Mouse (Mus musculus) hindbrain, embryonic 16.5 days (tissue): ENCODE measurements around the gene Kirrel2. TPM values are rescaled to one million over a fixed set of nuclear protein-coding genes. Genes with fewer than 3 reads are reported as not detected.

Experiments
- ATAC-seq: fragments of 200-750 bp; cut with Nextera tagmentation; 2 replicates; pipeline ENCODE4 v1.8.0; 2017; ENCODE audit warnings: moderate TSS enrichment, moderate library complexity
- H3K27ac ChIP-seq: fragments of 300-500 bp; sonication (generic); 2 replicates; pipeline ENCODE4 v1.5.1; 2014; ENCODE audit warnings: low read depth, mild to moderate bottlenecking, control low read depth, low read length, moderate library complexity
- H3K27me3 ChIP-seq: fragments of 300-500 bp; sonication (generic); replicated peaks from 2 replicates; pipeline ENCODE4 v1.6.1; 2014; ENCODE audit warnings: low read length; ENCODE audit not compliant: control insufficient read depth, insufficient read depth
- H3K36me3 ChIP-seq: fragments of 300-500 bp; sonication (generic); 2 replicates; pipeline ENCODE4 v1.6.1; 2014; ENCODE audit warnings: mild to moderate bottlenecking, low read length, moderate library complexity, mixed read lengths; ENCODE audit not compliant: control insufficient read depth, insufficient read depth
- H3K4me1 ChIP-seq: fragments of 300-500 bp; sonication (generic); 2 replicates; pipeline ENCODE4 v1.6.1; 2014; ENCODE audit warnings: low read depth, low read length; ENCODE audit not compliant: control insufficient read depth, insufficient read depth
- H3K4me2 ChIP-seq: fragments of 300-500 bp; sonication (generic); 2 replicates; pipeline ENCODE4 v1.6.1; 2014; ENCODE audit warnings: mild to moderate bottlenecking, low read length, control low read depth, moderate library complexity
- H3K4me3 ChIP-seq: fragments of 300-500 bp; sonication (generic); 2 replicates; pipeline ENCODE4 v1.5.1; 2014; ENCODE audit warnings: mild to moderate bottlenecking, low read length, control low read depth, moderate library complexity
- H3K9ac ChIP-seq: fragments of 300-500 bp; sonication (generic); 2 replicates; pipeline ENCODE4 v1.6.1; 2014; ENCODE audit warnings: low read depth, mild to moderate bottlenecking, control low read depth, low read length, moderate library complexity
- H3K9me3 ChIP-seq: fragments of 300-500 bp; sonication (generic); 2 replicates; pipeline ENCODE4 v1.6.1; 2014; ENCODE audit warnings: mild to moderate bottlenecking, low read length, moderate library complexity; ENCODE audit not compliant: control insufficient read depth
- WGBS: fragments of 180-500 bp; shearing (Covaris S2); extraction: QIAGEN DNeasy Blood & Tissue Kit; methylation state at CpG from one replicate; pipeline ENCODE4 v1.1.7; 2014; 5-methylcytosine and 5-hydroxymethylcytosine counted together
- polyA plus RNA-seq: library from polyadenylated mRNA; unstranded; fragments of >200 nt; fragmentation: Nextera tagmentation; extraction: Ambion mirVana; gene quantifications from 2 replicates; pipeline ENCODE4 v1.2.1, GENCODE M21; 2015

Gene Kirrel2
- polyA plus RNA-seq, 1 experiment from 2014 or later, result 3.0 TPM

DNA sequence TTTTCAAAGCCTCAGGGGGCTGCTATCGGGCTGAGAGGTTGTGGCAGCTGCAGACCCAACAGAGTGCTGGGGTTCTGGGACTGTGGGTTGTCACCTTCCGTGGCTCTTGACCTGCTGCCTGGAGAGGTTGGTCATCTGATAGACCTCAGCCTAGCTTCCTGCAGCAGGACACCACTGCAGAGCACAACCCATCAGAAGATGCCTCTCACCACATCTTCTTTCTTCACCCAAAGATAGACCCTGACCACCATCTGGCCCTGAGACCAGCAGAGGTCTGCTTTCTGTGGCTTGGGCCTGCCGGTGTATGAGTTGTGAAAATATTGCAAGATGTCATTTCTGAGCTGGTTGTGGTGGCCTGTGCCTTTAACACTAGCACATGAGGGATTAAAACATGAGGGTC, 46.5 kb downstream of the Kirrel2 start:
- 82% methylated on average over 3 of the region's 3 CpGs for WGBS

DNA sequence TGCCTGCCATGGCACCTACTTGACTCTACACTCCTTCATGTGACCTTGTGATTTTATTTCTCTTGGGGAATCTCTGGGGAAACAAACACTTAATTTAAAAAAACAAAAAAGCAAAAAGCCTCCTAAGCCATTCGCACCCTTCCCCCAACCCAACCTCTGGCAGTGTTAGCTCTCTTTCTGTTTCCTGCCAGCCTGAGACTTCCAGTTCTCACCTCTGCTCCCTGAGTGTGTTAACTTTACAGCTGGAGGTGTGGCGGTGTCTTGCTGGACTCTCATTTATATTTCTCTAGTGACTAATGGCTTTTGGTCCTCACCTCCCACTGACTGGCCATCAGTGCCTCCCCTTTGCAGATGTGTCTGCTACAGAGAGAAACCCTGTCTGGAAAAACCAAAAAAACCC, 47.7 kb downstream of the Kirrel2 start:
- WGBS, result 85% methylated on average over 2 of the region's 2 CpGs
- no peaks in the 10 kb centered on the region for H3K4me1 ChIP-seq
- no peak for ATAC-seq
- no peaks in the 10 kb centered on the region for H3K9me3 ChIP-seq
- no peak overlapping the region for H3K9ac ChIP-seq
- no peaks in the 10 kb centered on the region for H3K27me3 ChIP-seq
- no peak overlapping the region for H3K4me3 ChIP-seq
- no peak overlapping the region for H3K27ac ChIP-seq
- H3K36me3 ChIP-seq, result no peaks in the 10 kb centered on the region
- H3K4me2 ChIP-seq, result no peak overlapping the region

More for the DNA sequence above, 46.5 kb downstream of the Kirrel2 start:
- Histone ChIP-seq H3K4me1 (no peaks in the 10 kb centered on the region), H3K4me2 (no peak overlapping the region), H3K36me3 (no peaks in the 10 kb centered on the region), H3K27ac (no peak overlapping the region), H3K9ac (no peak overlapping the region), H3K27me3 (no peaks in the 10 kb centered on the region), H3K9me3 (no peaks in the 10 kb centered on the region), H3K4me3 (no peak overlapping the region)
- no peak for ATAC-seq

DNA sequence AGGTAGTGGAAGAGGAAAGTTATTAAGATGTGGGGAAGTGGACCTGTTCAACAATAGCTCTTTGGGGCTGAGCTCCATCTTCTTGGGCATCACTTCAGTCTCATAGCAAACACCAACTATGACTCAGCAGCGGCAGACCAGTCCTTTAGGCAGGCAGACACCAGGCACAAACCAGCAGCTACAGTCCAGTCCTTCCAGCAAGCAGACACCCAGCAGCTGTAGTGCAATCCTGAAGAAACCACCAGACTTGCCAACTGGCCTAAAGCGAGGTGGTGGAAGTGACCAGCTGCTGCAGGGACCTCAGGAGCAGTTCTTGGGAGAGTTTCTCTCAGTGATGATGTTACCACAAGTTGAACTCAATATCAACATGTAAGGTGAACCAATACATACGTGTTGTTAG, 48.9 kb downstream of the Kirrel2 start:
- H3K4me3 ChIP-seq, result no peak overlapping the region
- H3K27me3 ChIP-seq, result no peaks in the 10 kb centered on the region
- no peak overlapping the region for H3K9ac ChIP-seq
- H3K9me3 ChIP-seq, result no peaks in the 10 kb centered on the region
- H3K4me2 ChIP-seq, result no peak overlapping the region
- WGBS, result 79% methylated on average over 3 of the region's 3 CpGs
- ATAC-seq, result no peak
- no peaks in the 10 kb centered on the region for H3K4me1 ChIP-seq
- H3K27ac ChIP-seq, result no peak overlapping the region
- H3K36me3 ChIP-seq, result no peaks in the 10 kb centered on the region

DNA sequence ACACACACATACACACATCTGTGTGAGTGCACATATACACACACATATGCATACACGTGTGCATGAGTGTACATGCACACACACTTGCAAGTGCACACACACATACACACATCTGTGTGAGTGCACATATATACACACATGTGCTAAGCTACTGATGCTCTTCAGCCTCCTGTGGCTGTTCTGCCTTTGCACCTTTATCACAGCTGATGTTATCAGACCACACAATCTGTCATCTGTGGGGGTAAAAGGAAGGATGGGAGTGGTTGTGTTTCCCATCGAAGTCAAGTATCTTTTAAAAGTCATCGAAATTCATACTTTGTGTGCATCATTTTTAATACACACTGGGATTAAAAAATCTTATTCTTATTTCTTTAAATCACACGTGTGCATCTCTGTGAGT, 55.1 kb downstream of the Kirrel2 start:
- H3K4me2 ChIP-seq, result no peak overlapping the region
- H3K4me3 ChIP-seq, result no peak overlapping the region
- H3K4me1 ChIP-seq, result no peaks in the 10 kb centered on the region
- no peaks in the 10 kb centered on the region for H3K36me3 ChIP-seq
- WGBS, result 76% methylated on average over 4 of the region's 4 CpGs
- no peak overlapping the region for H3K9ac ChIP-seq
- H3K27me3 ChIP-seq, result no peaks in the 10 kb centered on the region
- ATAC-seq, result no peak
- H3K27ac ChIP-seq, result no peak overlapping the region
- no peaks in the 10 kb centered on the region for H3K9me3 ChIP-seq

DNA sequence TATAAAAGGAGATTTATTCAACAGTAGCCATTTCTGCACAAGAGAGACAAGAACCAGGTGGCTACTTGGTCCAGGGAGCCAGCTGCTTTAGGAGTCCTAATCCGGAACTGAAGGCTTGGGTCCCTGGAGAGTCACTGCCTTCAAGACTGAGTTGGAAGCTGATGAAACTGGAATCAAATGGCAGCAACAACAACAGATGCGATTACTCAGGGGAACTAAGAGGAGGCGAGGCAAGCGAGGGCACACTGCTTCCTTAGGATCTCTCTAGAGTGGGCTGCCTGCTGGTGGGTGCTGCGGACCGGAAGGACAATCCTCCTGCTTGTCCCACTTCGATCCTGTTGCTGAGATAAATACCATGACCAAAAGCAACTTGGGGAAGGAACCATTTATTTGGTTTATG, 57.8 kb downstream of the Kirrel2 start:
- Histone ChIP-seq H3K9ac (no peak overlapping the region), H3K27ac (no peak overlapping the region), H3K4me2 (no peak overlapping the region), H3K36me3 (no peaks in the 10 kb centered on the region), H3K9me3 (no peaks in the 10 kb centered on the region), H3K27me3 (no peaks in the 10 kb centered on the region), H3K4me3 (no peak overlapping the region), H3K4me1 (no peaks in the 10 kb centered on the region)
- no peak for ATAC-seq
- 44% methylated on average over 7 of the region's 7 CpGs for WGBS

Other genes starting within 250 kb of the Kirrel2 start
- 168 and 175 TPM in 2 replicates for gene Polr2i, start 225.7 kb downstream of the Kirrel2 start, polyA plus RNA-seq
- 465 and 500 TPM in 2 replicates for gene Tbcb, start 225.4 kb downstream of the Kirrel2 start, polyA plus RNA-seq
- not detected in 2 replicates for gene Ovol3, start 222.0 kb downstream of the Kirrel2 start, polyA plus RNA-seq
- 0.66 and 0.86 TPM in 2 replicates for gene Thap8, start 177.6 kb downstream of the Kirrel2 start, polyA plus RNA-seq
- 3.9 and 5.6 TPM in 2 replicates for gene Wdr62, start 177.3 kb downstream of the Kirrel2 start, polyA plus RNA-seq
- 96.5 and 138 TPM in 2 replicates for gene Clip3, start 166.0 kb downstream of the Kirrel2 start, polyA plus RNA-seq
- gene Alkbh6, start 149.0 kb downstream of the Kirrel2 start, polyA plus RNA-seq, result 124 and 131 TPM in 2 replicates
- 14.6 and 14.8 TPM in 2 replicates for gene Syne4, start 142.9 kb downstream of the Kirrel2 start, polyA plus RNA-seq
- gene E130208F15Rik, start 135.9 kb downstream of the Kirrel2 start, polyA plus RNA-seq, result 0.21 and 0.54 TPM in 2 replicates
- 16.8 and 17.0 TPM in 2 replicates for gene Sdhaf1, start 133.8 kb downstream of the Kirrel2 start, polyA plus RNA-seq
- 15.8 and 16.8 TPM in 2 replicates for gene Lrfn3, start 94.9 kb downstream of the Kirrel2 start, polyA plus RNA-seq
- 29.7 and 31.5 TPM in 2 replicates for gene Tyrobp, start 43.9 kb downstream of the Kirrel2 start, polyA plus RNA-seq
- 0.95 and 0.97 TPM in 2 replicates for gene Hcst, start 37.8 kb downstream of the Kirrel2 start, polyA plus RNA-seq
- 2.5 and 2.9 TPM in 2 replicates for gene Nfkbid, start 36.0 kb downstream of the Kirrel2 start, polyA plus RNA-seq
- 742 and 752 TPM in 2 replicates for gene Aplp1, start 12.2 kb downstream of the Kirrel2 start, polyA plus RNA-seq
- 0.98 and 1.7 TPM in 2 replicates for gene Nphs1, start 625 bp upstream of the Kirrel2 start, polyA plus RNA-seq
- gene Prodh2, start 35.9 kb upstream of the Kirrel2 start, polyA plus RNA-seq, result not detected in 2 replicates
- 94.8 and 134 TPM in 2 replicates for gene Arhgap33, start 77.4 kb upstream of the Kirrel2 start, polyA plus RNA-seq
- gene Hspb6, start 94.5 kb upstream of the Kirrel2 start, polyA plus RNA-seq, result 14.2 TPM in 2 replicates
- gene Proser3, start 94.6 kb upstream of the Kirrel2 start, polyA plus RNA-seq, result 6.8 and 7.5 TPM in 2 replicates
- gene Lin37, start 102.1 kb upstream of the Kirrel2 start, polyA plus RNA-seq, result 51.0 and 58.7 TPM in 2 replicates
- gene U2af1l4, start 105.6 kb upstream of the Kirrel2 start, polyA plus RNA-seq, result 86.8 and 96.9 TPM in 2 replicates
- gene Gm49396, start 105.7 kb upstream of the Kirrel2 start, polyA plus RNA-seq, result 13.7 and 17.4 TPM in 2 replicates
- gene Psenen, start 105.9 kb upstream of the Kirrel2 start, polyA plus RNA-seq, result 121 and 132 TPM in 2 replicates
- 4.0 and 6.8 TPM in 2 replicates for gene Igflr1, start 107.7 kb upstream of the Kirrel2 start, polyA plus RNA-seq
- gene Kmt2b, start 131.0 kb upstream of the Kirrel2 start, polyA plus RNA-seq, result 8.1 and 9.3 TPM in 2 replicates
- 0.11 and 0.21 TPM in 2 replicates for gene Zbtb32, start 141.2 kb upstream of the Kirrel2 start, polyA plus RNA-seq
- gene Upk1a, start 155.2 kb upstream of the Kirrel2 start, polyA plus RNA-seq, result 0.70 and 0.72 TPM in 2 replicates
- 1,112 and 1,310 TPM in 2 replicates for gene Cox6b1, start 168.5 kb upstream of the Kirrel2 start, polyA plus RNA-seq
- gene Etv2, start 178.2 kb upstream of the Kirrel2 start, polyA plus RNA-seq, result not detected in 2 replicates
- gene Rbm42, start 192.6 kb upstream of the Kirrel2 start, polyA plus RNA-seq, result 125 and 128 TPM in 2 replicates
- gene Haus5, start 207.3 kb upstream of the Kirrel2 start, polyA plus RNA-seq, result 25.7 and 28.8 TPM in 2 replicates
- not detected in 2 replicates for gene Pmis2, start 213.9 kb upstream of the Kirrel2 start, polyA plus RNA-seq
- not detected in 2 replicates for gene 2200002J24Rik, start 241.2 kb upstream of the Kirrel2 start, polyA plus RNA-seq